Mouse (Mus musculus): ENCODE measurements around the gene Pip4k2c. TPM values are rescaled to one million over a fixed set of nuclear protein-coding genes. Genes with fewer than 3 reads are reported as not detected.
"Not testable (repeated sequence)": the region's sequence is repeated elsewhere in the genome, so short reads cannot be mapped to it uniquely, and the experiment has no call there.

Gene Pip4k2c
- polyA plus RNA-seq, 1 experiment = 9.5 TPM

- Histone ChIP-seq H3K36me3 (ENCODE audit: control insufficient read depth) (no peaks in the 10 kb centered on the region), H3K4me3 (replicated peaks) (no peak overlapping the region), H3K27me3 (ENCODE audit: control insufficient read depth) (peaks cover 59% of the 10 kb centered on the region), H3K9me3 (ENCODE audit: control insufficient read depth, low read length) (no peaks in the 10 kb centered on the region; the same call in 1 of the 2 replicates), H3K4me1 (ENCODE audit: control insufficient read depth) (peaks cover 29% of the 10 kb centered on the region)
- TF ChIP-seq TAL1 (IDR thresholded peaks at IDR 0.05; ENCODE audit: low read length) = no peak
- no peak for TF ChIP-seq GATA1 (IDR thresholded peaks at IDR 0.05; ENCODE audit: low read length)
Measured at GRCm38 (mm10) chr10:127164190-127164589, 47.2 kb downstream of the Pip4k2c start.

GRCm38 (mm10) chr10:127162771-127163261, 48.6 kb downstream of the Pip4k2c start:
- Histone ChIP-seq H3K4me1 (ENCODE audit: control insufficient read depth) (peaks cover 29% of the 10 kb centered on the region), H3K27me3 (ENCODE audit: control insufficient read depth) (peaks cover 49% of the 10 kb centered on the region)
- not testable (repeated sequence) for H3K36me3 ChIP-seq (ENCODE audit: control insufficient read depth); H3K4me3 ChIP-seq (replicated peaks); H3K9me3 ChIP-seq (ENCODE audit: control insufficient read depth, low read length)

DNA sequence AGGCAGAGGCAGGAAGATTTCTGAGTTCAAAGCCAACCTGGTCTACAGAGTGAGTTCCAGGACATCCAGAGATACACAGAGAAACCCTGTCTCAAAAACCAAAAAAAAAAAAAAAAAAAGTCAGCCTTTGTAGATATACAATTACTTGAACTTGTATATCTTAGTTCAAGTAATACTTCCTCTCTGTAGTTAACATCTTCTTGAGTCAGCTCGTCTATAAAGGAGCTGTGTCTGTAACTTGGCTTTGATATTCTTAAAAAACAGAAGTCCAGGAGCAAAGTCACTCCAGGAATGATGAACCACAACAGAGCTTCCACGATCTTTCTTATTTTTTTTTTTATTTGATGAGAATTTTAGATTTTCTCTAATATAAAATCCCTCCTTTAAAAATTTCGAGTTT, 50.7 kb downstream of the Pip4k2c start:
- peaks cover 28% of the 10 kb centered on the region for H3K27me3 ChIP-seq (ENCODE audit: control insufficient read depth)
- H3K4me1 ChIP-seq (ENCODE audit: control insufficient read depth) = peaks cover 13% of the 10 kb centered on the region
- no peak for TF ChIP-seq GATA1 (IDR thresholded peaks at IDR 0.05; ENCODE audit: low read length)
- TF ChIP-seq TAL1 (IDR thresholded peaks at IDR 0.05; ENCODE audit: low read length) = no peak
- no peaks in the 10 kb centered on the region for H3K36me3 ChIP-seq (ENCODE audit: control insufficient read depth)
- no peaks in the 10 kb centered on the region; the same call in 1 of the 2 replicates for H3K9me3 ChIP-seq (ENCODE audit: control insufficient read depth, low read length)
- H3K4me3 ChIP-seq (replicated peaks) = no peak overlapping the region

- Histone ChIP-seq H3K4me1 (ENCODE audit: control insufficient read depth) (peaks cover 7% of the 10 kb centered on the region), H3K27me3 (ENCODE audit: control insufficient read depth) (peaks cover 22% of the 10 kb centered on the region), H3K4me3 (replicated peaks) (no peak overlapping the region), H3K9me3 (ENCODE audit: control insufficient read depth, low read length) (no peaks in the 10 kb centered on the region), H3K36me3 (ENCODE audit: control insufficient read depth) (no peaks in the 10 kb centered on the region)
- TF ChIP-seq GATA1 (IDR thresholded peaks at IDR 0.05; ENCODE audit: low read length) = no peak
Measured at GRCm38 (mm10) chr10:127160081-127160480, 51.3 kb downstream of the Pip4k2c start.

GRCm38 (mm10) chr10:127158471-127158870, 52.9 kb downstream of the Pip4k2c start:
- Histone ChIP-seq H3K4me1 (ENCODE audit: control insufficient read depth) (no peaks in the 10 kb centered on the region), H3K9me3 (ENCODE audit: control insufficient read depth, low read length) (no peaks in the 10 kb centered on the region), H3K36me3 (ENCODE audit: control insufficient read depth) (no peaks in the 10 kb centered on the region), H3K4me3 (replicated peaks) (no peak overlapping the region), H3K27me3 (ENCODE audit: control insufficient read depth) (peaks cover 5% of the 10 kb centered on the region)
- TF ChIP-seq GATA1 (IDR thresholded peaks at IDR 0.05; ENCODE audit: low read length) = no peak
- TF ChIP-seq TAL1 (IDR thresholded peaks at IDR 0.05; ENCODE audit: low read length) = no peak

GRCm38 (mm10) chr10:127156511-127156910, 54.9 kb downstream of the Pip4k2c start:
- TF ChIP-seq GATA1 (IDR thresholded peaks at IDR 0.05; ENCODE audit: low read length) (no peak), TAL1 (IDR thresholded peaks at IDR 0.05; ENCODE audit: low read length) (no peak)
- Histone ChIP-seq H3K27me3 (ENCODE audit: control insufficient read depth) (no peaks in the 10 kb centered on the region), H3K9me3 (ENCODE audit: control insufficient read depth, low read length) (peaks cover 4% of the 10 kb centered on the region; the same call in 1 of the 2 replicates), H3K4me3 (replicated peaks) (no peak overlapping the region), H3K4me1 (ENCODE audit: control insufficient read depth) (peaks cover under 1% of the 10 kb centered on the region), H3K36me3 (ENCODE audit: control insufficient read depth) (no peaks in the 10 kb centered on the region)

DNA sequence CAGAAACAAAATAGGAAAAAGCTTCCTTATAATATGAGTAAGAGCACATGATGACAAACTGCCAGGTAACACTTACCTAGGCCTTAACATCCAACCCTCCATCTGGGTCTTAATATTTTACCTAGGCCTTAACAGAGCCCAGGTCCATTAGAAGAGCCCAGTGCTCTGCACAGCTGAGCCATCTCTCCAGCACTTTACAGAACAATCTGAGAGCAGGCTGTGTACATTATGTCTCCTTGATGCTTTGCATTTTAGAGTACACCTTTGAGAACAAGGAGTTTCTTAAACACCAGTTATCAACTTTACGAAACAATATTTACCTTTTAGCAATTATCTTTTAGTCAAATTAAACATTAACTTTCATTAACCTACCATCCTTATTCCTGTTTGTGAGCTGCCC, 55.3 kb downstream of the Pip4k2c start:
- H3K36me3 ChIP-seq (ENCODE audit: control insufficient read depth) = no peaks in the 10 kb centered on the region
- peaks cover 5% of the 10 kb centered on the region for H3K4me1 ChIP-seq (ENCODE audit: control insufficient read depth)
- H3K9me3 ChIP-seq (ENCODE audit: control insufficient read depth, low read length) = peaks cover 4% of the 10 kb centered on the region; the same call in 1 of the 2 replicates
- H3K27me3 ChIP-seq (ENCODE audit: control insufficient read depth) = no peaks in the 10 kb centered on the region
- no peak for TF ChIP-seq TAL1 (IDR thresholded peaks at IDR 0.05; ENCODE audit: low read length)
- no peak for TF ChIP-seq GATA1 (IDR thresholded peaks at IDR 0.05; ENCODE audit: low read length)
- no peak overlapping the region for H3K4me3 ChIP-seq (replicated peaks)

DNA sequence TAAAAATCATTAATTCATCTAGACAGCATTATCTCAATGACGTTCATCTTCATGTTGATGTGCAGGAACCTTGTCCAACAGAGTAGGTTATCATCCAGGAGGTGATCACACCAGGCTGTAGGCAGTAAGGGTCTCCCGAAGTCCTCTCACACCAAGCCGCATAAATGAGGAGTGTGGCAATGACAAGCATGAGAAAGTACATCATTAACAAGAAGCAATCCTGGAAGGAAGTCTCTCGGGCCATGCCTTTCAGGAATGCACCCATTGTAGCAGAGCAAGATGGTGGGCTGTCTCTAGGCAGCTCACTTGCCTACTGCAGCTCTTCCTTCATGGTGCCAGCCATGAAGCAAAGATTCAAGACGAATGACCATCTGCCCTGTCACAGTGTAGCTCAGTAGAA, 56.7 kb downstream of the Pip4k2c start:
- Histone ChIP-seq H3K4me1 (ENCODE audit: control insufficient read depth) (peaks cover 8% of the 10 kb centered on the region), H3K9me3 (ENCODE audit: control insufficient read depth, low read length) (peaks cover 4% of the 10 kb centered on the region; the same call in 1 of the 2 replicates), H3K4me3 (replicated peaks) (no peak overlapping the region), H3K36me3 (ENCODE audit: control insufficient read depth) (no peaks in the 10 kb centered on the region), H3K27me3 (ENCODE audit: control insufficient read depth) (no peaks in the 10 kb centered on the region)
- TF ChIP-seq GATA1 (IDR thresholded peaks at IDR 0.05; ENCODE audit: low read length) (no peak), TAL1 (IDR thresholded peaks at IDR 0.05; ENCODE audit: low read length) (no peak)

DNA sequence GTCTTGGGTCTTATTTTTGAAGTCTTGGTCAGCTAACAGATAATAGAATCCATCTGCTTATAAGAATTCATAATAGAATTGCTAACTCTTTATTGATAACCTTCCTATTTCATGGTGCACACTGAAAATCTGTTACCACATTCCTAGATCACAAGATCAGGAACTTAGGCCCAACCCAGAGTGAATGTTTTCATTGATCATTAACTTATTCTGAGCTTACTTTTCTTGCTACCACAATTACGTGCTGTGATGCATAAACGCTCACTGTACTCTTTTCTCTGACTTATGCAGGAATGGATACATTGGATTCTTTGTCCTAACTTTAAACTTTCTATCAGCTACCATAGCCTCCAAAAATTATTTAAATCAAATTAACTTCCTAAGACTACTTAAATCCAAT, 57.1 kb downstream of the Pip4k2c start:
- no peaks in the 10 kb centered on the region for H3K36me3 ChIP-seq (ENCODE audit: control insufficient read depth)
- no peaks in the 10 kb centered on the region for H3K27me3 ChIP-seq (ENCODE audit: control insufficient read depth)
- H3K4me1 ChIP-seq (ENCODE audit: control insufficient read depth) = peaks cover 8% of the 10 kb centered on the region
- H3K9me3 ChIP-seq (ENCODE audit: control insufficient read depth, low read length) = peaks cover 4% of the 10 kb centered on the region; the same call in 1 of the 2 replicates
- H3K4me3 ChIP-seq (replicated peaks) = no peak overlapping the region
- TF ChIP-seq GATA1 (IDR thresholded peaks at IDR 0.05; ENCODE audit: low read length) (no peak), TAL1 (IDR thresholded peaks at IDR 0.05; ENCODE audit: low read length) (no peak)

DNA sequence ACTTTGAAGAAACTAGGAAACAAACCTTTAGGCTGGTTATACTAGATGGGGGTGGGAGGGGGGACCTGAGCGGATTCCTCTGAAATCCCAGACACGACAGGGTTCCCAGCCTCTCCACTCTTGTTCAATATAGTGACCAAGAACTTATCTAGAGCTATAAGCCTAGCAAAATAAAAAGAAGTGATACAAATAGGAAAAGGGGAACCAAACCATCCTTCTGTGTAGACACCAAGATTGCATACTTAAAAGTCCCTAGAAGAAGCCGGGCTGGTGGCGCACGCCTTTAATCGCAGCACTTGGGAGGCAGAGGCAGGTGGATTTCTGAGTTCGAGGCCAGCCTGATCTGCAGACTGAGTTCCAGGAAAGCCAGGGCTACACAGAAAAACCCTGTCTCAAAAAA, 58.1 kb downstream of the Pip4k2c start:
- H3K4me1 ChIP-seq (ENCODE audit: control insufficient read depth) = peaks cover 8% of the 10 kb centered on the region
- no peaks in the 10 kb centered on the region for H3K27me3 ChIP-seq (ENCODE audit: control insufficient read depth)
- peaks cover 4% of the 10 kb centered on the region; the same call in 1 of the 2 replicates for H3K9me3 ChIP-seq (ENCODE audit: control insufficient read depth, low read length)
- no peaks in the 10 kb centered on the region for H3K36me3 ChIP-seq (ENCODE audit: control insufficient read depth)
- TF ChIP-seq GATA1 (IDR thresholded peaks at IDR 0.05; ENCODE audit: low read length) (no peak), TAL1 (IDR thresholded peaks at IDR 0.05; ENCODE audit: low read length) (no peak)
- no peak overlapping the region for H3K4me3 ChIP-seq (replicated peaks)

GRCm38 (mm10) chr10:127152556-127152955, 58.8 kb downstream of the Pip4k2c start:
- H3K4me1 ChIP-seq (ENCODE audit: control insufficient read depth); H3K36me3 ChIP-seq (ENCODE audit: control insufficient read depth); H3K9me3 ChIP-seq (ENCODE audit: control insufficient read depth, low read length); H3K27me3 ChIP-seq (ENCODE audit: control insufficient read depth); H3K4me3 ChIP-seq (replicated peaks): not testable (repeated sequence)

DNA sequence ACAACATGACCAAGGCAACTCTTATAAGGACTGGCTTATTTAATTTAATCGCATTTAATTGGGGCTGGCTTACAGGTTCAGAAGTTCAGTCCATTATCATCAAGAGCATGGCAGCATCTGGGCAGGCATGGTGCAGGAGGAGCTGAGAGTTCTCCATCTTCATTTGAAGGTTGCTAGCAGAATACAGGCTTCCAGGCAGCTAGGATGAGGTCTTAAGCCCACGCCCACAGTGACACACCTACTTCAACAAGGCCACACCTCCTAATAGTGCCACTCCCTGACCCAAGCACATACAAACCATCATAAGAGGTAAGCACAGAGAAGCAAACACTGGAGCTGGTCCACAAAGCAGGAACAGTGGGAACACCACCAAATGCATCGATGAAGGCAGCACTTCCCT, 60.2 kb downstream of the Pip4k2c start:
- not testable (repeated sequence) for H3K27me3 ChIP-seq (ENCODE audit: control insufficient read depth); H3K4me1 ChIP-seq (ENCODE audit: control insufficient read depth); H3K36me3 ChIP-seq (ENCODE audit: control insufficient read depth); H3K9me3 ChIP-seq (ENCODE audit: control insufficient read depth, low read length); H3K4me3 ChIP-seq (replicated peaks)
